Mouse (Mus musculus): ENCODE measurements around the gene Tbxas1. TPM values are rescaled to one million over a fixed set of nuclear protein-coding genes. Genes with fewer than 3 reads are reported as not detected.

Tbxas1 gene
- polyA plus RNA-seq, 1 experiment from 2014 or later = 2.5 TPM

DNA sequence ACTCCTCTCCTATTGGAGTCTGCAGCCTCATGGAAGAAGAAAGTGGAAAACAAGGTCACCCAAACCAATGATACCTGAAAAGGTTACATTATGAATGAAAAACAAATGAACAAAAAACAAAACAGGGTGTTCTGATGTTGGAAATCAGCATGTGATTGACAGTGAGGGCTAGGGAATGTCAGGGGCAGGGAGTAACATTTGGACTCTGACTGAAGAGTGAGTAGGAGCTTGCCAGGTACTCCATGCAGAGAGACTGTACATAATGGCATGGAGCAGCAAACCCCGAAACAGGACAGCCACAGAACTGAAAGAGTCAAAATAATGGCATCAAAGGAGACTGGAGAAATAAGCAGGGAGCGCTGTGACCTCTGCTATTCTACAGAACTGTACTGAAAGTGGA, 14.9 kb upstream of the Tbxas1 start:
- Histone ChIP-seq H3K4me2 (replicated peaks) (no peak overlapping the region), H3K36me3 (no peaks in the 10 kb centered on the region), H3K27ac (replicated peaks) (no peak overlapping the region), H3K4me1 (no peaks in the 10 kb centered on the region; the same call in 1 of the 2 replicates), H3K4me3 (replicated peaks) (no peak overlapping the region), H3K9ac (no peak overlapping the region), H3K9me3 (replicated peaks) (no peaks in the 10 kb centered on the region), H3K27me3 (no peaks in the 10 kb centered on the region)
- WGBS = 85% methylated on average over 2 of the region's 2 CpGs
- ATAC-seq (ENCODE audit: insufficient number of reproducible peaks, low FRiP score, low TSS enrichment, low read depth) = no peak

DNA sequence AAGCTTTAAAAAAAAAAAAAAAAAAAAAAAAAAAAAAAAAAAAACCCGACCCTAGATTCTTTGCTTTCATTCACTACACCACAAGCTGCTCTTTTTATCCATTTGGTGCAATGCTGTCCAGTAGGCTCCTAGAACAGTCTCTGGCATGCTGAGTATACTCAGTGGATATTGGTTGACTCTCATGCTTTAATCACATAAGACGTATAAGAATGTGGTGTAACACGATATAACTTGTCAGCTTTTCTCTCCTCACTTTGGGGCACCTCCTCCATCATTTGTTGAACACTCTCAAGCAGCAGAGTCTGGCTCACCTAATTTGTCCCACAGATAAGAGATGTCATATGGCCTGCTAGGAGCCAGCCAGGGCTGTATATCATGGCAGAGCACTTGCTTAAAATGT, 11.6 kb upstream of the Tbxas1 start:
- WGBS = 28% methylated on average over 3 of the region's 3 CpGs
- Histone ChIP-seq H3K4me2 (replicated peaks) (no peak overlapping the region), H3K36me3 (no peaks in the 10 kb centered on the region), H3K9me3 (replicated peaks) (no peaks in the 10 kb centered on the region), H3K4me1 (peaks cover 5% of the 10 kb centered on the region; the same call in 1 of the 2 replicates), H3K4me3 (replicated peaks) (no peak overlapping the region), H3K27ac (replicated peaks) (no peak overlapping the region), H3K9ac (no peak overlapping the region), H3K27me3 (no peaks in the 10 kb centered on the region)
- no peak for ATAC-seq (ENCODE audit: insufficient number of reproducible peaks, low FRiP score, low TSS enrichment, low read depth)

DNA sequence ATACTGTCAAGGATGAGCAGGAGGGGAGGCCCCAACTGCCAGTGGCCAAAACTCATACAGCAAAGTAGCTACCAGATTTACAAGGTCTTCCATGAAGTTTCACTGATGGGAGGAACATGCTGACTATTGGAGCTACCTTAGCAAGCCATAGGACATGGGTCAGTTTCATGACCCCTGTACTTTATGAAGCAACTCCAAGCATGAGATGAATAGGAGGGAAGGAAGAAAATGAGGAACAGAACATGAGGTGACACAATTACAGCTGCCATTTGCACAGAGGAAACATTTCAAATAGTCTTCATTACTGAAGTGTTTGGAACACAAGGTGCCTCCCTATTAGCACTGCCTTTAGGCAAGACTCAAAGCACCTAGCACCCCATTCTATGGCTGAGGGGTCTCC, 9.4 kb upstream of the Tbxas1 start:
- Histone ChIP-seq H3K9me3 (replicated peaks) (no peaks in the 10 kb centered on the region), H3K4me2 (replicated peaks) (no peak overlapping the region), H3K27ac (replicated peaks) (no peak overlapping the region), H3K4me3 (replicated peaks) (no peak overlapping the region), H3K27me3 (no peaks in the 10 kb centered on the region), H3K9ac (no peak overlapping the region), H3K36me3 (no peaks in the 10 kb centered on the region), H3K4me1 (peaks cover 5% of the 10 kb centered on the region; the same call in 1 of the 2 replicates)
- ATAC-seq (ENCODE audit: insufficient number of reproducible peaks, low FRiP score, low TSS enrichment, low read depth) = no peak

DNA sequence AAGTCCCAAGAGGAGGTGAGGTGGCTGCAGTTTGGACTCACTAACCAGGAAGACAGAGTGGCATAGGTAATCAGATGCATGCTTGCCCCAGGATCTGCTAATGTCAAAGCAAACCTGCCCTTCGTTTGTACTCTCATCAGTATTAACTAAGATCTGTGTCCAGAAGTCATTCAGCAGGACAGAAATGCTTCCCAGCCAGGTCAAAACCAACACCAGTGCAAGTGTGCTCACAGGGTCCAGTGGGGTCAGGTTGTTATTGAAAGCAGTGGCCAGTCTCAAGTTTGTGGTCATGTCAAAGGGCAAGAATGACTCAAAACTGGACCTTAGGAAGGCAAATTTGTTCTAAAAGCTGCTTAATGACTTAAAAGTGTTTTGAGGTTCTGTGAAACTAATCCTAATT, 8.8 kb upstream of the Tbxas1 start:
- no peak for ATAC-seq (ENCODE audit: insufficient number of reproducible peaks, low FRiP score, low TSS enrichment, low read depth)
- H3K4me3 ChIP-seq (replicated peaks) = no peak overlapping the region
- no peak overlapping the region for H3K9ac ChIP-seq
- no peaks in the 10 kb centered on the region for H3K36me3 ChIP-seq
- H3K4me2 ChIP-seq (replicated peaks) = no peak overlapping the region
- no peaks in the 10 kb centered on the region for H3K27me3 ChIP-seq
- WGBS = 67% methylated on average over 1 of the region's 1 CpGs
- no peak overlapping the region for H3K27ac ChIP-seq (replicated peaks)
- H3K9me3 ChIP-seq (replicated peaks) = no peaks in the 10 kb centered on the region
- H3K4me1 ChIP-seq = peaks cover 5% of the 10 kb centered on the region; the same call in 1 of the 2 replicates

GRCm38 (mm10) chr6:38866761-38867160, 8.4 kb upstream of the Tbxas1 start:
- Histone ChIP-seq H3K27me3 (no peaks in the 10 kb centered on the region), H3K27ac (replicated peaks) (no peak overlapping the region), H3K36me3 (no peaks in the 10 kb centered on the region), H3K9me3 (replicated peaks) (no peaks in the 10 kb centered on the region), H3K4me3 (replicated peaks) (no peak overlapping the region), H3K9ac (no peak overlapping the region), H3K4me1 (peaks cover 5% of the 10 kb centered on the region; the same call in 1 of the 2 replicates), H3K4me2 (replicated peaks) (no peak overlapping the region)
- WGBS = 65% methylated on average over 2 of the region's 2 CpGs
- ATAC-seq (ENCODE audit: insufficient number of reproducible peaks, low FRiP score, low TSS enrichment, low read depth) = no peak

DNA sequence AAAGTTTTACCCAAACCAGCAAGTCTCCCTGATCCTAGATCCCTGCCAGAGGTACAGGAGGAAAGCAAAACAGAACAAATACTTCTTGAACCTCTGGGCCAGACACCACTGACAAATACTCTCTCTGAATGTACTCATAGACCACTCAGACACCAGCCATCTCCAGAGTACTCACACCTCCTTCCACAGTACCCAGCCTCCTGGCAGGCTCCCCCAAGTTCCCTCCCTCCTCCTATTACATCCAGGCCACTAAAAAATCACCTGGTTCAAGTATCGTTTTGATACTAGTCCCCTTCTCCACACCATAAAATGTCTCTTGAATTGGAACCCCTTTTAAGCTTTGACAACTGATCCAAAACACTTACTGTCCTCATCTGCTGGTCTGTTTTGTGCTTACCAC, 7.9 kb upstream of the Tbxas1 start:
- no peak overlapping the region for H3K4me2 ChIP-seq (replicated peaks)
- H3K27me3 ChIP-seq = no peaks in the 10 kb centered on the region
- H3K4me3 ChIP-seq (replicated peaks) = no peak overlapping the region
- ATAC-seq (ENCODE audit: insufficient number of reproducible peaks, low FRiP score, low TSS enrichment, low read depth) = no peak
- H3K4me1 ChIP-seq = peaks cover 5% of the 10 kb centered on the region; the same call in 1 of the 2 replicates
- H3K9ac ChIP-seq = no peak overlapping the region
- no peaks in the 10 kb centered on the region for H3K9me3 ChIP-seq (replicated peaks)
- WGBS = 50% methylated on average over 1 of the region's 1 CpGs
- H3K36me3 ChIP-seq = no peaks in the 10 kb centered on the region
- no peak overlapping the region for H3K27ac ChIP-seq (replicated peaks)

DNA sequence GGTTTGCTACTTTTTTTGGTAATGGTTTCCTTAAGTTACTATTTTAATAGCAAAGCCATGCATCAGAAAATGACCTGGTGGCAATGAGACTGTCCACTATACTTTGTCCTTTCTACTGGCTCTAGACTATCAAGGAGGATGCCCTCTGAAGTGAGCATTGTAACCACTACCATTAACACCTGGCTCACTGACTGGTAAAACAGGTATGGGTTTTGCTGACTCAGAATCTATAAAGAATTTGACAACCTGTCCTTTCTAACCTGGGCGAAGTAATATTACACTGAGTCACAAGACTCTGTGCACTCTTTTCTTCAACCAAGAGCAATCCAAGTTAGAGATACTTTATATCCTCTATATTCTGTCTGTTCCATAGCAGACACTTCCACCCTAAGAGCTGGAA, 6.2 kb upstream of the Tbxas1 start:
- peaks cover 13% of the 10 kb centered on the region for H3K4me1 ChIP-seq
- H3K4me2 ChIP-seq (replicated peaks) = no peak overlapping the region
- no peaks in the 10 kb centered on the region for H3K9me3 ChIP-seq (replicated peaks)
- 70% methylated on average over 1 of the region's 1 CpGs for WGBS
- H3K4me3 ChIP-seq (replicated peaks) = no peak overlapping the region
- no peaks in the 10 kb centered on the region for H3K27me3 ChIP-seq
- no peak overlapping the region for H3K9ac ChIP-seq
- no peak for ATAC-seq (ENCODE audit: insufficient number of reproducible peaks, low FRiP score, low TSS enrichment, low read depth)
- H3K36me3 ChIP-seq = no peaks in the 10 kb centered on the region
- H3K27ac ChIP-seq (replicated peaks) = no peak overlapping the region

GRCm38 (mm10) chr6:38870070-38870469, 5.1 kb upstream of the Tbxas1 start:
- 59% methylated on average over 2 of the region's 2 CpGs for WGBS
- no peaks in the 10 kb centered on the region for H3K9me3 ChIP-seq (replicated peaks)
- H3K27me3 ChIP-seq = no peaks in the 10 kb centered on the region
- ATAC-seq (ENCODE audit: insufficient number of reproducible peaks, low FRiP score, low TSS enrichment, low read depth) = no peak
- H3K4me2 ChIP-seq (replicated peaks) = no peak overlapping the region
- H3K4me3 ChIP-seq (replicated peaks) = no peak overlapping the region
- H3K4me1 ChIP-seq = peaks cover 15% of the 10 kb centered on the region
- H3K9ac ChIP-seq = no peak overlapping the region
- H3K36me3 ChIP-seq = no peaks in the 10 kb centered on the region
- H3K27ac ChIP-seq (replicated peaks) = no peak overlapping the region

GRCm38 (mm10) chr6:38871051-38871450, 4.2 kb upstream of the Tbxas1 start:
- H3K4me1 ChIP-seq = peaks cover 11% of the 10 kb centered on the region
- no peaks in the 10 kb centered on the region for H3K36me3 ChIP-seq
- H3K27me3 ChIP-seq = no peaks in the 10 kb centered on the region
- 44% methylated on average over 7 of the region's 7 CpGs for WGBS
- H3K4me3 ChIP-seq (replicated peaks) = no peak overlapping the region
- H3K27ac ChIP-seq (replicated peaks) = no peak overlapping the region
- H3K9me3 ChIP-seq (replicated peaks) = no peaks in the 10 kb centered on the region
- H3K9ac ChIP-seq = no peak overlapping the region
- H3K4me2 ChIP-seq (replicated peaks) = no peak overlapping the region
- ATAC-seq (ENCODE audit: insufficient number of reproducible peaks, low FRiP score, low TSS enrichment, low read depth) = no peak

DNA sequence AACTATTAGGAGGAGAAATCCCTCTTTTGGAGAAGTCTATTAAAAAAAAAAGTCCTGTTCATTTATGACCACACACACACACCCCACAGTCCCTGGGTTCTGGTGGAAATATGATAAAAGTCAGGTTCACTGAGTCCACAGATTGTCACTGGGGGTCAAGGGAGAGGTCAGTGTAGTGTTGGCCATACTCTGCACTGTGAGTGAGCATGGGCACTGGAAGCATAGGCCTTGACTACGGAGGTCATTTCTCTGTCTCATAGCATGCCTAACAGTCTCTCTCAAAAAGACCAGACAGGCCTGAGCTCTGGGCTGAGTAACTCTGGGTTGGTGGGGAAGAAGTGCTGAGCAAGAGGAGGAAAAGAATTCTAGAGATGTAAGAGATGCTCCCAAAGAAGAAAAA, 1.9 kb upstream of the Tbxas1 start:
- no peak overlapping the region for H3K9ac ChIP-seq
- H3K4me3 ChIP-seq (replicated peaks) = no peak overlapping the region
- no peak for ATAC-seq (ENCODE audit: insufficient number of reproducible peaks, low FRiP score, low TSS enrichment, low read depth)

DNA sequence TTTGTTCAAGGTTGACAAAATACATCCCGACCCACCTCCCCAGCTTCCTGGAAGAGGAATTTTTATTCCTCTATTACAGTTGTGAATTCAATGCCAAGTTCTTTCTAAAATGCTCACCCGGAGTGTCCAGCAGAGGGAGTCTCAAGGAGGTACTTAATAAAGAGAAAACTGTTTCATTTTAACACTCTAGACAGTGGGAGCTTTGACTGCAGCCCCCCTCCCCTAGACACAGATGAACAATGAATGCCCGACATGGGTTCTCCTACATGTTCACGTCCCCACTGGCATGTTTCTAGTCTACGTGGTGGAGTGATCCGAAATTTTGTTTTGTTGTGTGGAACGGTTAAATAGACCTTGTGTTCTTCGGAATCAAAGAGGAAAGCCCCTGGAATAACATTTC, 1.2 kb upstream of the Tbxas1 start:
- peak overlapping the region; percentile 70 for H3K4me2 ChIP-seq (replicated peaks)
- 6% methylated on average over 8 of the region's 8 CpGs for WGBS
- 0 out of 2 replicates have a peak overlapping the region, but pooled peaks have one; percentile 97 for H3K9ac ChIP-seq
- H3K4me1 ChIP-seq = peaks cover 14% of the 10 kb centered on the region
- no peak for ATAC-seq (ENCODE audit: insufficient number of reproducible peaks, low FRiP score, low TSS enrichment, low read depth)
- H3K9me3 ChIP-seq (replicated peaks) = no peaks in the 10 kb centered on the region
- H3K27ac ChIP-seq (replicated peaks) = peak overlapping the region; percentile 94
- peak overlapping the region; percentile 96 for H3K4me3 ChIP-seq (replicated peaks)
- no peaks in the 10 kb centered on the region for H3K27me3 ChIP-seq
- H3K36me3 ChIP-seq = no peaks in the 10 kb centered on the region

More for the DNA sequence above, 1.9 kb upstream of the Tbxas1 start:
- peak overlapping the region; percentile 70; the same call in 1 of the 2 replicates for H3K4me2 ChIP-seq (replicated peaks)
- no peaks in the 10 kb centered on the region for H3K9me3 ChIP-seq (replicated peaks)
- H3K36me3 ChIP-seq = no peaks in the 10 kb centered on the region
- peaks cover 14% of the 10 kb centered on the region for H3K4me1 ChIP-seq
- WGBS = 84% methylated on average over 1 of the region's 1 CpGs
- no peak overlapping the region for H3K27ac ChIP-seq (replicated peaks)
- no peaks in the 10 kb centered on the region for H3K27me3 ChIP-seq

GRCm38 (mm10) chr6:38874565-38875257, 493 bp upstream of the Tbxas1 start:
- Histone ChIP-seq H3K4me1 (peaks cover 14% of the 10 kb centered on the region), H3K27me3 (no peaks in the 10 kb centered on the region), H3K4me3 (replicated peaks) (peak overlapping the region; percentile 96), H3K9ac (peak overlapping the region; percentile 97), H3K4me2 (replicated peaks) (peak overlapping the region; percentile 70), H3K9me3 (replicated peaks) (no peaks in the 10 kb centered on the region), H3K36me3 (no peaks in the 10 kb centered on the region), H3K27ac (replicated peaks) (peak overlapping the region; percentile 94)
- ATAC-seq (ENCODE audit: insufficient number of reproducible peaks, low FRiP score, low TSS enrichment, low read depth) = no peak
- under 1% methylated on average over 23 of the region's 23 CpGs for WGBS
